Mouse (Mus musculus): ENCODE data around the gene Pdcd7. TPM values are rescaled to one million over a fixed set of nuclear protein-coding genes. Genes with fewer than 3 reads are reported as not detected.

Gene Pdcd7
- total RNA-seq, 2 experiments from 2014 or later: 18.0 to 18.6 TPM

GRCm38 (mm10) chr9:65392638-65393364 is 46.9 kb downstream of the Pdcd7 start:
- DNase-seq (ENCODE audit: low spot score in 2 of 2): peak; percentile 62 to 76

GRCm38 (mm10) chr9:65393606-65394005 is 47.7 kb downstream of the Pdcd7 start:
- no peak for DNase-seq (ENCODE audit: low spot score in 2 of 2)

- DNase-seq (ENCODE audit: low spot score in 2 of 2): no peak
Observed at GRCm38 (mm10) chr9:65394360-65394759, 48.5 kb downstream of the Pdcd7 start.

- DNase-seq (ENCODE audit: low spot score in 2 of 2): peak; percentile 52 to 69
Observed at GRCm38 (mm10) chr9:65398279-65398678, 52.4 kb downstream of the Pdcd7 start, which contains the start of gene Rasl12. Gene Rasl12 (plus strand): TSS chr9:65398506.

GRCm38 (mm10) chr9:65399934-65400333 is 54.0 kb downstream of the Pdcd7 start:
- DNase-seq (ENCODE audit: low spot score in 2 of 2): no peak

GRCm38 (mm10) chr9:65404331-65405183 is 58.7 kb downstream of the Pdcd7 start:
- peak; percentile 79 to 83 for DNase-seq (ENCODE audit: low spot score in 2 of 2)

GRCm38 (mm10) chr9:65405184-65405449 is 59.2 kb downstream of the Pdcd7 start:
- no peak for DNase-seq (ENCODE audit: low spot score in 2 of 2)

GRCm38 (mm10) chr9:65407327-65407726 is 61.4 kb downstream of the Pdcd7 start:
- DNase-seq (ENCODE audit: low spot score in 2 of 2): no peak

GRCm38 (mm10) chr9:65407861-65408260 is 62.0 kb downstream of the Pdcd7 start:
- DNase-seq (ENCODE audit: low spot score in 2 of 2): no peak

GRCm38 (mm10) chr9:65408871-65409295 is 63.0 kb downstream of the Pdcd7 start:
- DNase-seq (ENCODE audit: low spot score in 2 of 2): no peak

Other genes with a start within 250 kb of the Pdcd7 start
- gene Igdcc4, start 244.6 kb upstream of the Pdcd7 start, total RNA-seq (2021): 10 to 100 TPM; 21.1 to 24.1 TPM
- 1 to 10 TPM; 1.4 to 1.8 TPM for gene Igdcc3, start 204.9 kb upstream of the Pdcd7 start, total RNA-seq (2021)
- gene Parp16, start 150.8 kb upstream of the Pdcd7 start, total RNA-seq (2021): 10 to 100 TPM; 12.0 to 15.3 TPM
- gene Cilp, start 80.9 kb upstream of the Pdcd7 start, total RNA-seq (2021): 1 to 10 TPM; 3.1 to 5.9 TPM
- 10 to 100 TPM; 66.7 to 75.1 TPM for gene Clpx, start 51.8 kb upstream of the Pdcd7 start, total RNA-seq (2021)
- gene Ubap1l, start 14.9 kb downstream of the Pdcd7 start, total RNA-seq (2021): under 1 TPM; 0.45 to 0.86 TPM
- under 1 TPM; 0.17 to 0.26 TPM for gene Kbtbd13, start 45.5 kb downstream of the Pdcd7 start, total RNA-seq (2021)
- gene Rasl12, start 52.4 kb downstream of the Pdcd7 start, total RNA-seq (2021): 10 to 100 TPM in 1 of 2 experiments, 1 to 10 TPM in 1; 5.7 to 31.8 TPM
- gene Slc51b, start 76.9 kb downstream of the Pdcd7 start, total RNA-seq (2021): not detected
- 10 to 100 TPM; 10.9 to 12.4 TPM for gene Mtfmt, start 89.7 kb downstream of the Pdcd7 start, total RNA-seq (2021)
- gene Spg21, start 114.8 kb downstream of the Pdcd7 start, total RNA-seq (2021): 10 to 100 TPM; 53.2 to 64.3 TPM
- 1 to 10 TPM in 1 of 2 experiments, under 1 TPM in 1; 0.35 to 1.6 TPM for gene Ankdd1a, start 174.1 kb downstream of the Pdcd7 start, total RNA-seq (2021)
- gene Plekho2, start 233.9 kb downstream of the Pdcd7 start, total RNA-seq (2021): 10 to 100 TPM; 44.9 to 52.5 TPM
- gene Pif1, start 241.1 kb downstream of the Pdcd7 start, total RNA-seq (2021): not detected